ENCODE assay signal across 14 mouse cellular contexts in the genomic region with DNA sequence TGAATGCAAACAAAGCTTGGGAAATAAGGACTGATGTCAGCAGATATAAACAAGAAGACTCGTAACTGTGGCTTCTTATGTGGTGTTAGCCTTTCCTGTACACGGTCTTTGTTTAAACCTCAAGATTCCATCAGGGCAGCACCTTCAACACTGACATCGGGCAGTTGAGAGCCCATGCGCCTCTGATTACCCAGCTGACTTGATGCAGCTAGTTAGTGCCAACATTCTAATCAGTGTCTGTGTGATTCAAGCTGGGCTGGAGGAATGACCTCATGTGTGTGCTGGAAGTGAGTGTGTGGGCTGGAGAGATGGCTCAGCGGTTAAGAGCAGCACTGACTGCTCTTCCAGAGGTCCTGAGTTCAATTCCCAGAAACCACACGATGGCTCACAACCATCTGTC.
DNase-seq lines count a peak whose midpoint lies in the region; ATAC-seq and TF ChIP-seq lines count a peak whose summit lies in the region.
"Had no signal": no experiment of that assay in that cellular context is flagged by ENCODE, and none has a peak within 500 bp of the region (broad histone marks: within the 10 kb centered on the region; RNA-seq: fewer than 3 reads in every experiment).

No protein-coding gene starts in this region.

- intact Hi-C loops in left cerebral cortex, adult 2 months (cut with DNase I) = no loop called here

- H3K27ac ChIP-seq in midbrain, embryonic 10.5 days (replicated peaks) = peak overlapping the region; percentile 80
- no peak overlapping the region for H3K27ac ChIP-seq in midbrain, embryonic 14.5 days (replicated peaks; ENCODE audit: low read depth, low read length)
- H3K27ac ChIP-seq in stomach, postnatal 0 days (replicated peaks) = peak overlapping the region; percentile 53
- no peak overlapping the region for H3K27ac ChIP-seq in left cerebral cortex, adult 2 months

- no peak overlapping the region for H3K4me3 ChIP-seq in midbrain, embryonic 10.5 days
- no peak overlapping the region for H3K4me3 ChIP-seq in midbrain, embryonic 14.5 days (replicated peaks; ENCODE audit: low read depth, low read length)
- no peak overlapping the region for H3K4me3 ChIP-seq in stomach, postnatal 0 days (ENCODE audit: low read depth, low read length)
- H3K4me3 ChIP-seq in left cerebral cortex, adult 2 months = no peak overlapping the region
- H3K4me3 ChIP-seq: lung, embryonic 15.5 days had no signal

- no peaks in the 10 kb centered on the region for H3K9me3 ChIP-seq in midbrain, embryonic 10.5 days (replicated peaks)
- no peaks in the 10 kb centered on the region for H3K9me3 ChIP-seq in midbrain, embryonic 14.5 days (ENCODE audit: control insufficient read depth, low read length)
- no peaks in the 10 kb centered on the region for H3K9me3 ChIP-seq in stomach, postnatal 0 days (ENCODE audit: control insufficient read depth, low read length)
- H3K9me3 ChIP-seq: lung, embryonic 15.5 days had no signal

- no peak overlapping the region for H3K4me2 ChIP-seq in midbrain, embryonic 14.5 days (ENCODE audit: low read length)
- no peak overlapping the region for H3K4me2 ChIP-seq in stomach, postnatal 0 days (replicated peaks; ENCODE audit: low read depth)

- no peak overlapping the region for H3K9ac ChIP-seq in midbrain, embryonic 14.5 days (replicated peaks; ENCODE audit: low read length)
- H3K9ac ChIP-seq in stomach, postnatal 0 days (ENCODE audit: low read length) = no peak overlapping the region
- H3K9ac ChIP-seq: lung, embryonic 15.5 days had no signal

- ATAC-seq in midbrain, embryonic 14.5 days (ENCODE audit: low FRiP score, low TSS enrichment) = no peak
- peak; percentile 38 for ATAC-seq in stomach, postnatal 0 days (ENCODE audit: low FRiP score, low TSS enrichment)

- peak; percentile 92 for DNase-seq in heart, adult 11 months
- DNase-seq in heart, postnatal 4 days = no peak
- no peak for DNase-seq in midbrain, embryonic 10.5 days (ENCODE audit: low spot score)
- no peak for DNase-seq in midbrain, embryonic 14.5 days
- peak; percentile 25 for DNase-seq in adipocyte (ENCODE audit: low spot score)
- peak; percentile 35 for DNase-seq in stomach, postnatal 0 days (ENCODE audit: low spot score)
- DNase-seq in left cerebral cortex, adult 2 months (ENCODE audit: extremely low spot score in 1 of 2, low spot score in 2 of 2) = no peak
- no peak for DNase-seq in right cerebral cortex, adult 18-20 months
- DNase-seq: adrenal gland, adult 8-10 months; cerebellum, adult 9-11 months; kidney, postnatal 36 days; liver; thymus, postnatal 4 days had no signal

- no peak for TF ChIP-seq CTCF in stomach, postnatal 0 days (IDR thresholded peaks at IDR 0.05; ENCODE audit: low read depth)
- no peak for TF ChIP-seq CTCF in left cerebral cortex, adult 2 months (IDR thresholded peaks at IDR 0.05)

- H3K36me3 ChIP-seq in midbrain, embryonic 10.5 days = no peaks in the 10 kb centered on the region
- H3K36me3 ChIP-seq in midbrain, embryonic 14.5 days (ENCODE audit: control insufficient read depth, insufficient read depth, low read length) = no peaks in the 10 kb centered on the region
- no peaks in the 10 kb centered on the region for H3K36me3 ChIP-seq in stomach, postnatal 0 days (ENCODE audit: control insufficient read depth, insufficient read depth, low read length)
- H3K36me3 ChIP-seq: lung, embryonic 15.5 days had no signal

- no peak for TF ChIP-seq EP300 in stomach, postnatal 0 days (optimal IDR thresholded peaks at IDR 0.05)

- H3K4me1 ChIP-seq in midbrain, embryonic 10.5 days = peaks cover 34% of the 10 kb centered on the region
- peaks cover 14% of the 10 kb centered on the region for H3K4me1 ChIP-seq in midbrain, embryonic 14.5 days (ENCODE audit: control insufficient read depth, insufficient read depth, low read length)
- no peaks in the 10 kb centered on the region; the same call in 1 of the 2 replicates for H3K4me1 ChIP-seq in stomach, postnatal 0 days (replicated peaks; ENCODE audit: control insufficient read depth, insufficient read depth)

- H3K27me3 ChIP-seq in midbrain, embryonic 10.5 days (ENCODE audit: low read depth, poor library complexity, severe bottlenecking) = no peaks in the 10 kb centered on the region
- H3K27me3 ChIP-seq in midbrain, embryonic 14.5 days (ENCODE audit: control insufficient read depth, insufficient read depth, low read length) = no peaks in the 10 kb centered on the region
- H3K27me3 ChIP-seq in stomach, postnatal 0 days (ENCODE audit: control insufficient read depth, insufficient read depth, low read length) = no peaks in the 10 kb centered on the region
- H3K27me3 ChIP-seq: lung, embryonic 15.5 days had no signal

- WGBS in midbrain, embryonic 10.5 days = 89% methylated on average over 6 of the region's 6 CpGs
- WGBS in midbrain, embryonic 14.5 days = 80% methylated on average over 6 of the region's 6 CpGs
- 58% methylated on average over 6 of the region's 6 CpGs for WGBS in stomach, postnatal 0 days

Comparison
In these comparisons a context has a peak if more than half of its experiments do, and no peak if none do; other contexts are left out.
1. DNase-seq: peak in heart, adult 11 months (single experiment), adipocyte (single experiment) and stomach, postnatal 0 days (single experiment); none in heart, postnatal 4 days (single experiment), midbrain, embryonic 10.5 days (single experiment), midbrain, embryonic 14.5 days (single experiment), left cerebral cortex, adult 2 months (0 of 2) and right cerebral cortex, adult 18-20 months (single experiment).
2. H3K27ac ChIP-seq: peak in midbrain, embryonic 10.5 days (single experiment) and stomach, postnatal 0 days (single experiment); none in midbrain, embryonic 14.5 days (single experiment) and left cerebral cortex, adult 2 months (single experiment).